Mouse (Mus musculus) neural tube, embryonic 11.5 days (tissue): ENCODE data around the gene P2rx3. TPM values are rescaled to one million over a fixed set of nuclear protein-coding genes. Genes with fewer than 3 reads are reported as not detected.
A peak's percentile ranks its signal among the peaks of the same experiment; 100 is the strongest.

Source experiments
- ATAC-seq: fragments of 200-750 bp; cut with Nextera tagmentation; 2 replicates; pipeline ENCODE4 v1.8.0; 2017; ENCODE audit warnings: moderate number of reproducible peaks, mild to moderate bottlenecking, moderate TSS enrichment, moderate library complexity; ENCODE audit not compliant: insufficient read depth, low FRiP score, low TSS enrichment
- DNase-seq: peaks from one replicate; pipeline ENCODE4 v3.0.0-alpha.2; 2015; ENCODE audit warnings: low spot score
- H3K27ac ChIP-seq: fragments of 300-500 bp; sonication (generic); 2 replicates; pipeline ENCODE4 v1.5.1; 2014; ENCODE audit warnings: low read depth, mild to moderate bottlenecking, low read length
- H3K27me3 ChIP-seq: fragments of 300-500 bp; sonication (generic); 2 replicates; pipeline ENCODE4 v1.6.1; 2014; ENCODE audit warnings: mild to moderate bottlenecking, low read length, mixed read lengths; ENCODE audit not compliant: control insufficient read depth, insufficient read depth
- H3K36me3 ChIP-seq: fragments of 300-500 bp; sonication (generic); 2 replicates; pipeline ENCODE4 v1.6.1; 2014; ENCODE audit warnings: mild to moderate bottlenecking, low read length, moderate library complexity, mixed read lengths; ENCODE audit not compliant: control insufficient read depth, insufficient read depth
- H3K4me1 ChIP-seq: fragments of 300-500 bp; sonication (generic); 2 replicates; pipeline ENCODE4 v1.6.1; 2014; ENCODE audit warnings: low read length, mixed read lengths; ENCODE audit not compliant: control insufficient read depth, insufficient read depth
- H3K4me2 ChIP-seq: fragments of 300-500 bp; sonication (generic); 2 replicates; pipeline ENCODE4 v1.6.1; 2014; ENCODE audit warnings: low read depth, mild to moderate bottlenecking, moderate library complexity
- H3K4me3 ChIP-seq: fragments of 300-500 bp; sonication (generic); 2 replicates; pipeline ENCODE4 v1.5.1; 2014; ENCODE audit warnings: low read depth, low read length
- H3K9ac ChIP-seq: fragments of 300-500 bp; sonication (generic); 2 replicates; pipeline ENCODE4 v1.6.1; 2014; ENCODE audit warnings: mild to moderate bottlenecking, low read length
- H3K9me3 ChIP-seq: fragments of 300-500 bp; sonication (generic); 2 replicates; pipeline ENCODE4 v1.6.1; 2016; ENCODE audit warnings: low read length; ENCODE audit not compliant: control insufficient read depth
- WGBS: fragments of 180-500 bp; shearing (Covaris S2); extraction: QIAGEN DNeasy Blood & Tissue Kit; methylation state at CpG from one replicate; pipeline ENCODE4 v1.1.7; 2014; 5-methylcytosine and 5-hydroxymethylcytosine counted together
- polyA plus RNA-seq: library from polyadenylated mRNA; unstranded; fragments of >200 nt; fragmentation: Nextera tagmentation; extraction: Ambion mirVana; gene quantifications from 2 replicates; pipeline ENCODE4 v1.2.1, GENCODE M21; 2014

P2rx3 gene
- polyA plus RNA-seq, 1 experiment from 2014 or later = 15.7 TPM

GRCm38 (mm10) chr2:85048168-85048751 is 11.0 kb upstream of the P2rx3 start:
- Histone ChIP-seq H3K27me3 (no peaks in the 10 kb centered on the region), H3K4me2 (peak overlapping the region; percentile 69), H3K9me3 (no peaks in the 10 kb centered on the region), H3K9ac (peak overlapping the region; percentile 69), H3K36me3 (peaks cover 12% of the 10 kb centered on the region), H3K27ac (peak overlapping the region; percentile 85), H3K4me3 (peak overlapping the region; percentile 76), H3K4me1 (peaks cover 25% of the 10 kb centered on the region)
- ATAC-seq (peak; percentile 76), DNase-seq (peak; percentile 74)
- WGBS = 0% methylated on average over 31 of the region's 44 CpGs

DNA sequence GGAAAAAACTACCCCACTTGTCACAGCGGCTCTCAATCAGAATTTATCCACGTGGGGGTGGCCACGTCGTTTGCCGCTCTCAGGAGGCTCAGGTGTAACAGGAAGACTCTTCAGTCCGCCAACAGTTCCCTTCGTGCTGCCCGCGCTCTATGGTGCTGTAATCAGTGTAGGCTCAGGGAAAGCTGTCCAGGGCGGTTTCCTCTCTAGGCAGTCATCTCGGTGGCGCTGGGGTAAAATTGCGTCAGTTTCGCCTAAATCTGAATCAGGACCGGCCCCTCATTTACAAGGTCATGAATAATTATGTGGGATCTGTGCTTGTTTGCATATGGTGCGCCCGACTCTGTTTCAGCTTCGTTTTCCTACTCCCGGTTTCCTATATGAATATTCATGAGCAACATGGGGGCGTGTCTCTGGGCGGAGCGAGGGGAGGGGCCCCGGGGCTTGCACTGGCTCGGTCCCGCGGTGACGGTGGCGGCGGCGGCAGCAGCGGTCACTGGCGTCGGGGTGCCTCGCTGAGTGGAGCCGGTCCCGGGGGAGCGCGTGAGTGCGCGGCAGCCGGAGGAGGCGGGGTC is 10.4 kb upstream of the P2rx3 start, which contains the start of gene Tnks1bp1:
Tnks1bp1 (plus strand) TSS at position 427 of the 572 bp plus-strand sequence.
- under 1% methylated on average over 42 of the region's 42 CpGs for WGBS
- peaks cover 17% of the 10 kb centered on the region for H3K36me3 ChIP-seq
- peak; percentile 87 for ATAC-seq

DNA sequence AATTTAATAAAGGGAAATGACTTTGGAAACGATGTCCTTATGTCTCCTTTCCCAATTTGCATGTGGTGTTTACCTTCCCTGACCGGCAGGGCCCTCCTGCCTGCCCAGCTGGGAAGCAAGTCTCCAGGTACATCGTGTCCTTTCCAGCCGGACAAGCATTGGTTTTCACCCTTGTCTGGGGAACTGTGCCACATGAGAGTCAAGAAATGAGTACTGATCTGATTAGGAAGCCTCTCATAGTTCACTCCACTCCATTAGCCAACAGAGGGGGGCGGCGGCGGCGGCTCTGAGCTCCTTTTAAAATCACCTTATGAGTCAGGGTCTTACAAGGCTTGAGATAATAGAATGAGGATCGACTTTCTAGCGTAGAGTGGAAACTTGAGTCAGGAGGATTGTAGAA is 9.8 kb upstream of the P2rx3 start:
- Histone ChIP-seq H3K9ac (peak overlapping the region; percentile 39), H3K36me3 (peaks cover 20% of the 10 kb centered on the region), H3K4me3 (peak overlapping the region; percentile 76), H3K4me2 (peak overlapping the region; percentile 69), H3K27ac (0 out of 2 replicates have a peak overlapping the region, but pooled peaks have one; percentile 20), H3K9me3 (no peaks in the 10 kb centered on the region), H3K27me3 (no peaks in the 10 kb centered on the region), H3K4me1 (peaks cover 25% of the 10 kb centered on the region)
- ATAC-seq (no peak), DNase-seq (no peak)
- 65% methylated on average over 10 of the region's 10 CpGs for WGBS

More for the DNA sequence above, 10.4 kb upstream of the P2rx3 start, which contains the start of gene Tnks1bp1:
- peak within 1 kb of the TSS; percentile 85 for H3K27ac ChIP-seq
- H3K9me3 ChIP-seq = no peaks in the 10 kb centered on the region
- no peaks in the 10 kb centered on the region for H3K27me3 ChIP-seq
- H3K9ac ChIP-seq = peak within 1 kb of the TSS; percentile 69
- H3K4me1 ChIP-seq = peaks cover 25% of the 10 kb centered on the region
- DNase-seq = peak; percentile 93
- H3K4me3 ChIP-seq = peak within 1 kb of the TSS; percentile 76
- H3K4me2 ChIP-seq = peak within 1 kb of the TSS; percentile 69

GRCm38 (mm10) chr2:85046222-85046621 is 9.0 kb upstream of the P2rx3 start:
- WGBS = 83% methylated on average over 8 of the region's 8 CpGs
- no peak overlapping the region for H3K27ac ChIP-seq
- no peak overlapping the region for H3K4me2 ChIP-seq
- no peak for DNase-seq
- ATAC-seq = no peak
- H3K4me3 ChIP-seq = no peak overlapping the region
- no peaks in the 10 kb centered on the region for H3K27me3 ChIP-seq
- H3K9ac ChIP-seq = no peak overlapping the region
- H3K36me3 ChIP-seq = peaks cover 28% of the 10 kb centered on the region
- no peaks in the 10 kb centered on the region for H3K9me3 ChIP-seq
- H3K4me1 ChIP-seq = peaks cover 25% of the 10 kb centered on the region

DNA sequence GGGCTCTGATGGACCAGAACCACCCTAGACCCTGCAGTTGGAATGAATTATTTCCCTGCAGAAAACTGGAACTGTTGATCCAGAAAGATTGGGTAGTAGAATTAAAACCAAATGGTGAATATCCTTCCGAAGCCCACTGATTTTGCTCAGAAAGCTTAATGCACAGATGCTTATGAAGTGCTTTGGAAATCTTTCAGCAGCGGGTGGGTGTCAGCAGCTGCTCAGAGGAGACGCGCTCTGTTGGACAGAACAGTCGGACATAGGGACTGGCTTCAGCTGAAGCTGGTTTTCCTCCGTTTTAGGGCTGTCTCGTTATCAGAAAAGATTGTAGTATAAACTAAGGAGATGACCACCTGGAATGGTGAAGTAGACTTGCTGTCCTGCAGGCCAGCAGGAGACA is 6.4 kb upstream of the P2rx3 start:
- 93% methylated on average over 7 of the region's 7 CpGs for WGBS
- peaks cover 5% of the 10 kb centered on the region for H3K4me1 ChIP-seq
- ATAC-seq (no peak), DNase-seq (no peak)
- no peak overlapping the region for H3K4me3 ChIP-seq
- no peaks in the 10 kb centered on the region for H3K27me3 ChIP-seq
- H3K9me3 ChIP-seq = no peaks in the 10 kb centered on the region
- no peak overlapping the region for H3K4me2 ChIP-seq
- H3K36me3 ChIP-seq = peaks cover 38% of the 10 kb centered on the region
- H3K9ac ChIP-seq = no peak overlapping the region
- H3K27ac ChIP-seq = no peak overlapping the region

- Histone ChIP-seq H3K27me3 (no peaks in the 10 kb centered on the region), H3K4me3 (peak overlapping the region; percentile 80), H3K36me3 (peaks cover 27% of the 10 kb centered on the region), H3K4me2 (peak overlapping the region; percentile 79), H3K9ac (peak overlapping the region; percentile 88), H3K4me1 (peaks cover 7% of the 10 kb centered on the region), H3K9me3 (no peaks in the 10 kb centered on the region), H3K27ac (no peak overlapping the region)
- WGBS = 89% methylated on average over 13 of the region's 13 CpGs
- DNase-seq (no peak), ATAC-seq (no peak)
These were observed 1.1 kb upstream of the P2rx3 start for GRCm38 (mm10) chr2:85038336-85038735.

DNA sequence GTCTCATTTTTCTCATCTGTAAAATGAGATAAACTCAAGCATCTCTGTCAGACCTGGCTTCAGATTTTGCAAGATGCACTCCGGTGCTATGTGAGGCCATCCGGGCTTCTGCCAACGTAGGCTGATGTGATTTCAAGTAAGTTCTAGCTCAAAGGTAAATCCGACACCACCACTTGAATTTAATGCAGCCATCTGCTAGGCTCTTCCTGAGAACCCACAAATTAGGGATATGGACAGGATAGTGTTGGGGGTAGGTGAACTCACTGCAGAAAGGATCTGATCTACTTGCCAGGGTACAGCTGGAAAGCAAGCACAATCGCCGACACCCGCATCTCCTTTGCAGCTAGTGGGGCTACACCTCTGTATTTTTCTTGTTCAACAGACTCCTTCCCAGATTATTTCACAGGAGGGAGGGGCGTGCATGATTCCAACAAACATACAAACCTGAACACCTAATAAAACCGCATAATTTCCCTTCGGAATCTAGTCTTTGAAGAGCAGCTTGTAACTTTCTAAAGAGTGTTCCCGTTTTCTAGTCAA is 685 bp downstream of the P2rx3 start:
- DNase-seq (no peak), ATAC-seq (peak; percentile 10)
- 9% methylated on average over 11 of the region's 11 CpGs for WGBS

GRCm38 (mm10) chr2:85034169-85034568 is 3.1 kb downstream of the P2rx3 start:
- Histone ChIP-seq H3K27ac (no peak overlapping the region), H3K4me3 (no peak overlapping the region), H3K9me3 (no peaks in the 10 kb centered on the region), H3K4me1 (peaks cover 7% of the 10 kb centered on the region), H3K9ac (no peak overlapping the region; the same call in 1 of the 2 replicates), H3K4me2 (no peak overlapping the region), H3K36me3 (no peaks in the 10 kb centered on the region), H3K27me3 (no peaks in the 10 kb centered on the region)
- DNase-seq (no peak), ATAC-seq (no peak)
- 85% methylated on average over 7 of the region's 7 CpGs for WGBS

More for the DNA sequence above, 685 bp downstream of the P2rx3 start:
- Histone ChIP-seq H3K4me3 (peak overlapping the region; percentile 80), H3K27me3 (no peaks in the 10 kb centered on the region), H3K36me3 (peaks cover 14% of the 10 kb centered on the region), H3K9me3 (no peaks in the 10 kb centered on the region), H3K9ac (peak overlapping the region; percentile 88), H3K4me1 (peaks cover 7% of the 10 kb centered on the region), H3K27ac (peak overlapping the region; percentile 42; the same call in 1 of the 2 replicates), H3K4me2 (peak overlapping the region; percentile 45)
